Mouse (Mus musculus) E14TG2a.4 (cell line): ENCODE data around the gene Tmem52b.

Experiments used
- H3K27me3 ChIP-seq: 2 replicates; pipeline ENCODE4 v1.6.1; 2014; ENCODE audit warnings: low read length, control low read depth; ENCODE audit not compliant: insufficient read depth
- H3K36me3 ChIP-seq: 2 replicates; pipeline ENCODE4 v1.6.1; 2014; ENCODE audit warnings: low read length, control low read depth; ENCODE audit not compliant: insufficient read depth
- H3K4me1 ChIP-seq: replicated peaks from 2 replicates; pipeline ENCODE4 v1.6.1; 2014; ENCODE audit warnings: low read depth, low read length, control low read depth
- H3K4me3 ChIP-seq: replicated peaks from 2 replicates; pipeline ENCODE4 v1.5.1; 2014; ENCODE audit warnings: mild to moderate bottlenecking, low read length
- H3K9me3 ChIP-seq: 2 replicates; pipeline ENCODE4 v1.6.1; 2014; ENCODE audit warnings: low read length, control low read depth
- CTCF ChIP-seq: conservative IDR thresholded peaks from 2 replicates; pipeline ENCODE4 v1.5.1; 2014; ENCODE audit warnings: low read length
- NANOG ChIP-seq: IDR thresholded peaks from 2 replicates; pipeline ENCODE4 v1.6.1; 2014; ENCODE audit warnings: borderline replicate concordance, low read length, mixed read lengths
- POU5F1 ChIP-seq: IDR thresholded peaks from 2 replicates; pipeline ENCODE4 v1.6.1; 2014; ENCODE audit warnings: low read length, borderline replicate concordance

Tmem52b gene

GRCm38 (mm10) chr6:129503471-129503870, 8.9 kb upstream of the Tmem52b start:
- Histone ChIP-seq H3K4me3 (no peak overlapping the region), H3K27me3 (no peaks in the 10 kb centered on the region), H3K36me3 (no peaks in the 10 kb centered on the region), H3K4me1 (no peaks in the 10 kb centered on the region), H3K9me3 (no peaks in the 10 kb centered on the region)
- TF ChIP-seq NANOG, result no peak
- TF ChIP-seq CTCF, result no peak
- TF ChIP-seq POU5F1, result no peak

- no peaks in the 10 kb centered on the region for H3K9me3 ChIP-seq
- H3K4me1 ChIP-seq, result no peaks in the 10 kb centered on the region
- no peaks in the 10 kb centered on the region for H3K27me3 ChIP-seq
- H3K36me3 ChIP-seq, result no peaks in the 10 kb centered on the region
- TF ChIP-seq POU5F1 (no peak), CTCF (no peak), NANOG (no peak)
- H3K4me3 ChIP-seq, result no peak within 1 kb of the TSS
Measured at GRCm38 (mm10) chr6:129507024-129507423, 5.3 kb upstream of the Tmem52b start, which contains the start of gene Olr1. Gene Olr1, minus strand, starts transcription at chr6:129507165.

GRCm38 (mm10) chr6:129510120-129510911, 2.0 kb upstream of the Tmem52b start:
- no peaks in the 10 kb centered on the region for H3K27me3 ChIP-seq
- no peak for TF ChIP-seq NANOG
- TF ChIP-seq POU5F1, result no peak
- no peak for TF ChIP-seq CTCF
- no peak overlapping the region for H3K4me3 ChIP-seq
- H3K4me1 ChIP-seq, result no peaks in the 10 kb centered on the region
- H3K36me3 ChIP-seq, result no peaks in the 10 kb centered on the region
- H3K9me3 ChIP-seq, result 0 out of 2 replicates have a peak, but pooled peaks cover 4% of the 10 kb centered on the region

- H3K27me3 ChIP-seq, result no peaks in the 10 kb centered on the region
- H3K9me3 ChIP-seq, result 0 out of 2 replicates have a peak, but pooled peaks cover 4% of the 10 kb centered on the region
- no peaks in the 10 kb centered on the region for H3K4me1 ChIP-seq
- no peak for TF ChIP-seq NANOG
- TF ChIP-seq CTCF, result no peak
- TF ChIP-seq POU5F1, result no peak
- H3K36me3 ChIP-seq, result no peaks in the 10 kb centered on the region
- no peak overlapping the region for H3K4me3 ChIP-seq
Measured at GRCm38 (mm10) chr6:129512868-129513267, 513 bp downstream of the Tmem52b start.

GRCm38 (mm10) chr6:129513409-129513808, 1.1 kb downstream of the Tmem52b start:
- TF ChIP-seq CTCF, result no peak
- no peak for TF ChIP-seq POU5F1
- TF ChIP-seq NANOG, result no peak
- Histone ChIP-seq H3K4me1 (no peaks in the 10 kb centered on the region), H3K9me3 (0 out of 2 replicates have a peak, but pooled peaks cover 4% of the 10 kb centered on the region), H3K27me3 (no peaks in the 10 kb centered on the region), H3K36me3 (no peaks in the 10 kb centered on the region), H3K4me3 (no peak overlapping the region)

- Histone ChIP-seq H3K4me1 (no peaks in the 10 kb centered on the region), H3K4me3 (no peak overlapping the region), H3K27me3 (no peaks in the 10 kb centered on the region), H3K36me3 (no peaks in the 10 kb centered on the region), H3K9me3 (0 out of 2 replicates have a peak, but pooled peaks cover 4% of the 10 kb centered on the region)
- TF ChIP-seq CTCF (no peak), NANOG (no peak), POU5F1 (no peak)
Measured at GRCm38 (mm10) chr6:129514376-129514775, 2.0 kb downstream of the Tmem52b start.

- H3K4me3 ChIP-seq, result no peak overlapping the region
- 0 out of 2 replicates have a peak, but pooled peaks cover 4% of the 10 kb centered on the region for H3K9me3 ChIP-seq
- H3K4me1 ChIP-seq, result no peaks in the 10 kb centered on the region
- no peaks in the 10 kb centered on the region for H3K36me3 ChIP-seq
- no peaks in the 10 kb centered on the region for H3K27me3 ChIP-seq
- no peak for TF ChIP-seq CTCF
- TF ChIP-seq NANOG, result no peak
Measured at GRCm38 (mm10) chr6:129515068-129515467, 2.7 kb downstream of the Tmem52b start.

GRCm38 (mm10) chr6:129516388-129516787, 4.0 kb downstream of the Tmem52b start:
- TF ChIP-seq POU5F1 (no peak), NANOG (no peak), CTCF (no peak)
- Histone ChIP-seq H3K4me1 (no peaks in the 10 kb centered on the region), H3K9me3 (0 out of 2 replicates have a peak, but pooled peaks cover 4% of the 10 kb centered on the region), H3K36me3 (no peaks in the 10 kb centered on the region), H3K4me3 (no peak overlapping the region), H3K27me3 (no peaks in the 10 kb centered on the region)
